Mouse (Mus musculus): ENCODE results near the gene Cep126.

The Cep126 gene

DNA sequence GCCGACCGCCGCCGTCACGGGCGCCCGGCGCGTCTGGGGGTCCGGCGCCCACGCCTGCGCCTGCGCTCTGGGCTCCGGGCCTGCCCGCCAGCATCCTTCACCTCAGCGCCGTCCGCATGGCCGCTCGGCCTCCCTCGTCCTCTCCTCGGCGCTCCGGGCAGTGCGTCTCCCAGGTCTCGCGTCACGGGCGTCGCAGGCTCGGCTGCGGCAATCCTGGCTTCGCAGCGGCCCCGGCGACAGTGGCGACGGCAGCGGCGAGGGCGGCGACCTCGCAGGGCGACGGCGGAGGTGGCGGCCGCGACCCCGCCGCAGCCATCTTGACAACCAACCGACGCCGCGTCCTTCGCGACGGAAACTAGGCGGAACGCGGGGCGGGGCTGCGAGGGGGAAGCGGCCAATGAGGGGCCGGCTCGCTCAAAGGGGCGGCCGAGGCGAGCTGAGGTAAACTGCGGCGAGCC, at the start of gene Cep126:
Gene Cep126 (minus strand): TSS at position 178 of the 458 bp plus-strand sequence.
- peak; percentile 85 for DNase-seq (ENCODE audit: low spot score)

- no peak for DNase-seq (ENCODE audit: low spot score)
Observed at GRCm38 (mm10) chr9:8179554-8179953, 45.5 kb upstream of the Cep126 start.

DNA sequence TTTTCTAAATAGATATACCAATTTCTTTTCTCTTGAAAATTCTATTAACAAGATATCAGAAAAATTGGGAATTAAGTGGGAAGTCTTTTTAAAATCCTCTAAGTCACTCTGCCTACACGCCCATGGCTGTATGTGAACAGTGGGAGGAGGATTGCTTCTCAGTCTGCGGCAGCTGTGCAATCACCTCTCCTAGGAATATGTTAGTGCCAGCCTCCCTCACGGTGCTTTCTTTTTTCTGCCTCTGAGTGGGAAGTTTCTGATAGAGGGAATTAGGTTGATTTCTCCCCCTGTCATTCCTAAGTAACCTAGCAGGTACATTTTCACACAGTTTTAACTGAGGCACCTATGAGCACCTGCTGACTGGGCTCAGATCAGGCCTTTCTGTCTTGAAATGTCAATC, 43.0 kb upstream of the Cep126 start:
- no peak for DNase-seq (ENCODE audit: low spot score)

DNA sequence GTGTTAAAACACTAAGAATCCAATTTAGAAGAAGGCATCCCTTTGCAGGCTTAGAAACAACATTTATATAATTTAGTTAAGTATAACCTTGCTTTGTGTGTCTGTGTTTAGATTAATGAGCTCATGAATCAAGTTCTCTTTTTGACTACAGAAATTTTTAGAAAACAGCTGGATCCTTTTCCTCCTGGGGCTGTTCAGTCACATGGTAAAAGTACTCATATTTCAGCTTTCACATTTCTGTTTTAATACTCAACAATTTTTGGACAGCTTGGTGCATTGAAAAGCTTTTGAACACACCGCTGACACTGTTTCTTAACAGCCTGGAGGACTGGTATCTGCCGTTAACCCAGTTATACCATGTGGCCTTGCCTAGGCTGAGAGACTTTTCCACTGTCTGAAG, 22.9 kb upstream of the Cep126 start:
- DNase-seq (ENCODE audit: low spot score): no peak

DNA sequence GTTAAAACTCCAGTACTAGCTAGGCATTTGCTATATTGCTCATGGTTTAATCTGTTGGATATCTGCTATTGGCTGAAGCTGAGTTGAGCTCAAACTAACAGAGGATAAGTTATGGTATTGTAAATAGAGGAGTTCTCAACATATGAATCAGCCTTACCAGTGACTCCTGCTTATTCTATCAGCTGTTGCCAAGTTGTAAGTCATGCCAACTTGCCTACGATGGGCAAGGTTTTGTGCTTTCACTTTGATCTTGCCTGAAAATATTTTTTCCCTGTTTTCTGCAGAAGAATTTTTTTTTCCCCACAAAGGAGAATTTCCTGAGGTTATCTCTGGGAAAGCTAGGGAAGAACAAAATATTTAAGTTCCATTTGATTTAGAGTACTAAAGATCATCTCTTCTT, 5.4 kb upstream of the Cep126 start:
- no peak for DNase-seq (ENCODE audit: low spot score)

DNA sequence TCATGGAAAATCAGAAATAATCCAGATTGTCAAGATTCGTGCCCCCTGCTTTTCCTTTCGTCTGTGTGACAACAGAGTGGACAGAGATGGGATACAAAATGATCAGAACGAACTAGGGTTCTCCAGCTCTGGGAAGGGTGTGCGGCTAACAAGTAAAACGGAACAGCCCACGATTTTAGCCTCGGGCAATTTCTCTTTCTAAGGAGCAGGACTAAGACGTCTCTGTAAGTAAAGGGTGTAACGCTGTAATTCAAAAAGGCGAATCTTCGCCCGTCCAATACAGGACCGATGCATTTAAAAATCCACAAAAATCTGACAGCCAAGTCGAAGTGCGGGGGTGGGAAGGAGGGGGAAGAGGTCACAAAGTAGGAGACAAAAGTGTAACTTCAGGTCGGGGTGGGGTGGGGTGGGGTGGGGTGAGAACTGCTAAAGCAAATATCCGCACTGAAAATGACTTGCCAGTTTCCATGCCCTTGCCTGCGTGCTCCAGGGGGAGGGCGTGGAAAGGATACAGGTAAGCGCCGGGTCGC, 443 bp downstream of the Cep126 start:
- no peak for DNase-seq (ENCODE audit: low spot score)

DNA sequence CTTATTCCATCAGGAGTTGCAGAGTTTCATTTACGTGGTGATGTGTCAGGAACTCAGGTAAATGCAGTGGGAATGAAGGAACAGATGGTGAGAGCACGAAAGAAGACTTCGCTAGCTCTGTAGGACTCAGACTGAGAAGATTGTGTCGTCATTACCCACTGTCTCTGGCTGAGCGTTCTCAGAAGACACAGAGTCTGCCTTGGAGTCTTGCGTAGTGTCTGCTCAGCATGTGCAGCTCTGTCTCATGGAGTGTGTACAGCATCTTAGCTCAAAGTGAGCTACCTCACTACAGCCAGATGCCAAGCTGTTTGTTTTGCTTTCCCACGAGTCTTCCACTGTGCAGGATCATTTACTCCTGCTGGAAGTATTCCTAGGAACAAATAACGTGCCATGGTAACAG, 10.6 kb downstream of the Cep126 start:
- DNase-seq (ENCODE audit: low spot score): no peak

GRCm38 (mm10) chr9:8114516-8114915, 19.6 kb downstream of the Cep126 start:
- DNase-seq (ENCODE audit: low spot score): no peak

DNA sequence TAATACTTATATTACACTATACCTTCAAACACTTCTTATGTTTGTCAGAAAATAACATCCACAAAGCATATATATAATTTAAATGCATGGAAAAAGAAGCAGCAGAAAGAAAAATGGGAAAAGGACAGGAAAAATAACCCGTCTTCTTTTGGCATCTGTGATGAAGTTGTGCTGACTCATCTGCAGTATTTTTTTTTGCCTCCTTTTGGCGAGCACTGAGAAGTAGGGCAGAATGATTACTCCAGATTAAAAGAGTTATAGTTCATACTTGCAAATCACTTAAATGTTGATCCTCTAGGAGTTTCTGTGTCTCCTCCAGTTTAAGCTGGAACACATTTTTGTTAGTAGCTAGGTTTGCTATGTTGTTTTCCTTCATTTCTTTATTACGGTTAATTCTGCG, 31.0 kb downstream of the Cep126 start:
- no peak for DNase-seq (ENCODE audit: low spot score)

- no peak for DNase-seq (ENCODE audit: low spot score)
Observed at GRCm38 (mm10) chr9:8100962-8101361, 33.1 kb downstream of the Cep126 start.

GRCm38 (mm10) chr9:8078882-8079281, 55.2 kb downstream of the Cep126 start:
- no peak for DNase-seq (ENCODE audit: low spot score)

GRCm38 (mm10) chr9:8074345-8074744, 59.7 kb downstream of the Cep126 start:
- no peak for DNase-seq (ENCODE audit: low spot score)

GRCm38 (mm10) chr9:8073203-8073755, 60.8 kb downstream of the Cep126 start:
- no peak for DNase-seq (ENCODE audit: low spot score)

- no peak for DNase-seq (ENCODE audit: low spot score)
Observed at GRCm38 (mm10) chr9:8059636-8060035, 74.5 kb downstream of the Cep126 start.

DNA sequence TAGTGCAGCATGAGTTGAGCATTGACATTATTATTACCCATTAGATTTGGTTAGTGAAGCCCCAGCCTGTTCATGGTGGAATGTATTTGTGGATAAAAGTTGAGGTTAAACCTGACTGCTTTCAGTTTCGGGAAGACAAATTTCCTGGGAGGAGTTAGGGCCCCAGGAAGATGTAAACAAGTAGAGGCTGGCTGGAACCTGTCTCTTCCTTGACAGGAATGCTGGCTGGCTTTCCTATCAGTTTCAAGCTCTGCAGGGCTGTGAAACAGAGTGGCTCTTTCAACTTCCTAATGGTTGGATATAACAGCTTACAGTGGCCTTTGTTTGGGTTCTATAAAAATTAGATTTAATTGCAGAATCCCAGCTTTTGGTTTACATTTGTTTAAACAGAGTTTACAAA, 79.3 kb downstream of the Cep126 start:
- DNase-seq (ENCODE audit: low spot score): no peak

DNA sequence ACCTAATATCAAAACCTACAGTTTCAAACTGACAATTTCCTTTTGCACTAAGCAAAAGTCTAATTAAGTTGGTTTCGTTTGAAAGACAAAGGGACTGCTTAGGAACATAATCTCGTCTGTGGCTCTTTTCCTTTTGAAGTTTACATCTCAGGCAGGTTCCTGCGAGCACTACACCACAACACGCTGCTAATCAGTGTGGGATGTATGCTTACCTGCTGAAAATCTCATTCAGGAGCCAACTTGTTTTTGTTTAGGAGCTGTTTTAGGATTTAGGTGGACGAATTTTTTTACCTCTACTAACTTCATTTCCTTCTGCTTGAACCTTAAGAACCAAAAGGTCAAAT, 91.1 kb downstream of the Cep126 start:
- DNase-seq (ENCODE audit: low spot score): no peak

- DNase-seq (ENCODE audit: low spot score): peak; percentile 97
Observed at GRCm38 (mm10) chr9:8042338-8043043, 91.6 kb downstream of the Cep126 start, which contains the start of gene Cfap300. Cfap300 (minus strand) TSS chr9:8042823.

DNA sequence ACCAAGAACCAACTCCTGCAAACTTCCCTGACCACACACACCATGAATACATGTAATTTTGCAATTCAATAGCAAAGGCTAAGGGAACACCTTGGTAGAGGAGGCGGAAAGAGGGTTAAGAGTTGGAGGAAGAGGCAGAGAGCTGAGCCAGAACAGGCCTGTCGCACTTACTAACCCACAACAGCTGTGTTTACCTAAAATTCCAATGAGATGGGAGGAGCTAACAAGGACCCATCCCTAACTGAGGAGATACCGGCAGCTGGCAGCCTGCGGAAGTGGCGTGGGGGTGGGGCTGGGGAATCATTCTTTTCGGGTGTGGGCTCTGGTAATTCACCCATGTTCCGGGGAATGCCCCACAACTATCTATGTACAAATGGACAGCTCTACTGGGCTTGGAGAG, 98.5 kb downstream of the Cep126 start:
- DNase-seq (ENCODE audit: low spot score): no peak

DNA sequence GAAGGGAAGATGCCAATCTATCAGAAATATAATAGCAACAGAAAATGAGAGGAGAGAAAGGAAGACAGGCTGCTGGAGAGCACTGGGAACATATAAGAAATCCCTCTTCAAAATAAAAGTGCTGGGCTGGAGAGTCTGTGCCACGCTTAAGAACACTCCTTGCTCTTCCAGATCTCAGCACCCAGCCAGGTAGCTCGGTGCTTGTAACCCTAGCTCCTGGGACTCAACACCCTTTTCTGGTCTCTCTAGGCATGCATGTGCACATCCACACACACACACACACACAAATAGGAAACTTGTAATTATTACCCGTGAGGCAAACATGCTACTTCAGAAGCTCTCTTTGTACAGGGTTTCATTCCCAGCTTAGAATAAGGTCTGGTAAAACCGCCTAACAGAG, 99.0 kb downstream of the Cep126 start:
- no peak for DNase-seq (ENCODE audit: low spot score)

DNA sequence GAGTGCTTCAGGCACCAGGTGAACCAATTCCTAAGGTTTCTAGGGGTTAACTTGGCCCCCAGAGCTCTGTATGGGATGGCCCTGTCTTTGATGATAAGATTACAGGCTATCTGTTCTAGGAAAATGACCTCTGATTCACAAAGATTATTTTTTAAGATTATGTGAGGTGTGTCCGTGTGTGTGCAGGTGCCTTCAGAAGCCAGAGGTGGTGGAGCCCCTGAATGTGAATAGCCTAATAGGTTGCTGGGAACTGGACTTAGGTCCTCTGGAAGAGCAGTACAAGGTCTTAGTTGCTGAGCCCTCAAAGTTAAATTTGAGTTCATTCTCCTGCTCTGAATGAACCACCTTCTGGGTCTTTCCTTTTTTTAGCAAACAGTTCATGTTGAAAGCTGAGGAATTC, 100.0 kb downstream of the Cep126 start:
- no peak for DNase-seq (ENCODE audit: low spot score)

GRCm38 (mm10) chr9:8032847-8033246, 101.2 kb downstream of the Cep126 start:
- no peak for DNase-seq (ENCODE audit: low spot score)
